Mouse (Mus musculus) brown adipose tissue, adult 24 weeks (tissue): Measurements from ENCODE around the gene Ubtd2. TPM values are rescaled to one million over a fixed set of nuclear protein-coding genes. Genes with fewer than 3 reads are reported as not detected.

Source experiments
- H3K27ac ChIP-seq: fragments of 200-500 bp; replicated peaks from 2 replicates; pipeline ENCODE4 v1.5.1; 2012; ENCODE audit warnings: low read depth, mild to moderate bottlenecking, low read length
- H3K4me1 ChIP-seq: fragments of 200-500 bp; 2 replicates; pipeline ENCODE4 v1.6.1; 2012; ENCODE audit warnings: low read length, mixed read lengths; ENCODE audit not compliant: control insufficient read depth, insufficient read depth, insufficient read length
- H3K4me3 ChIP-seq: fragments of 200-500 bp; 2 replicates; pipeline ENCODE4 v1.5.1; 2012; ENCODE audit warnings: low read depth, mild to moderate bottlenecking, low read length, moderate library complexity; ENCODE audit not compliant: insufficient read depth
- polyA plus RNA-seq: library from polyadenylated mRNA; stranded (reverse); fragments of >200 nt; gene quantifications from 2 replicates; pipeline ENCODE4 v1.2.4, GENCODE M21; 2012; ENCODE audit not compliant: missing spikeins, insufficient read depth, insufficient read length

Ubtd2 gene
- polyA plus RNA-seq, 1 experiment: 2.7 TPM

DNA sequence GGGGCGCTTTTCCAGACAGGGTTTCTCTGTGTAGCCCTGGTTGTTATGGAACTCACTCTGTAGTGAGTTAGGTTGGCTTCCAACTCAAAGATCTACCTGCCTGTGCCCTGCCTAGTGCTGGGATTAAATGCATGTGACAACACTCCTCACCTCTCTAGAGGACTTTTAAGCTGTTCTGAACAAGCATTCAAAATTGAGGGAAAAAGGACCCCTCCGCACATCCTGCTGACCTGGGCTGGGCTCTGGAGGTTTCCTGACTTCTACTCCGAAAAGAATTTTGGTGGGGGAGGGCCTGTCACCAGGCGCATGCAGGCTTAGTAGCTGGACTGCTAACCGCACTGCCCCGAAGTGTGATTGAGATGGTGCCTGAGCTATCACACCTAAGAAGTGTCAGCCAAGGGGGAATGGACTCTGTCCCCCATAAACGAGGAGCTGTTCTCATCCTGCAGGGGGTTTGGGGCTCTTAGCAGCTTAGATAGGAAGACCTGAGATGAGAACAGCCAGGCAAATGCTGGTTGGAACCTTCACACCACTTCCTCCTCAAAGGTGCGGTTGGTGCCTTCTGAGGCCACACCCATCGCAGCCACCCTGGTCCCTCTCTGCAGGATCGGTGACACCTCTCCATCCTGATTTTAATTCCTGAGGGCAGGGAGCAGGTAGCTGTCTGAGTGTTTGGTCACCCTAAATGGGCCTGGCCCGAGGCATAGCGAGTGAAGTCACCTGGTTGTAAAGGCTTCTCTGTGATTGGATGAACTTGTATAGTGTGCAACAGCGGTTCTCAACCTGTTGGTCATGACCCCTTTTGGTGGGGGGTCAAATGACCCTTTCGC is 98.4 kb downstream of the Ubtd2 start:
- Histone ChIP-seq H3K27ac (peak overlapping the region; percentile 91), H3K4me1 (peaks cover 63% of the 10 kb centered on the region), H3K4me3 (no peak overlapping the region)

DNA sequence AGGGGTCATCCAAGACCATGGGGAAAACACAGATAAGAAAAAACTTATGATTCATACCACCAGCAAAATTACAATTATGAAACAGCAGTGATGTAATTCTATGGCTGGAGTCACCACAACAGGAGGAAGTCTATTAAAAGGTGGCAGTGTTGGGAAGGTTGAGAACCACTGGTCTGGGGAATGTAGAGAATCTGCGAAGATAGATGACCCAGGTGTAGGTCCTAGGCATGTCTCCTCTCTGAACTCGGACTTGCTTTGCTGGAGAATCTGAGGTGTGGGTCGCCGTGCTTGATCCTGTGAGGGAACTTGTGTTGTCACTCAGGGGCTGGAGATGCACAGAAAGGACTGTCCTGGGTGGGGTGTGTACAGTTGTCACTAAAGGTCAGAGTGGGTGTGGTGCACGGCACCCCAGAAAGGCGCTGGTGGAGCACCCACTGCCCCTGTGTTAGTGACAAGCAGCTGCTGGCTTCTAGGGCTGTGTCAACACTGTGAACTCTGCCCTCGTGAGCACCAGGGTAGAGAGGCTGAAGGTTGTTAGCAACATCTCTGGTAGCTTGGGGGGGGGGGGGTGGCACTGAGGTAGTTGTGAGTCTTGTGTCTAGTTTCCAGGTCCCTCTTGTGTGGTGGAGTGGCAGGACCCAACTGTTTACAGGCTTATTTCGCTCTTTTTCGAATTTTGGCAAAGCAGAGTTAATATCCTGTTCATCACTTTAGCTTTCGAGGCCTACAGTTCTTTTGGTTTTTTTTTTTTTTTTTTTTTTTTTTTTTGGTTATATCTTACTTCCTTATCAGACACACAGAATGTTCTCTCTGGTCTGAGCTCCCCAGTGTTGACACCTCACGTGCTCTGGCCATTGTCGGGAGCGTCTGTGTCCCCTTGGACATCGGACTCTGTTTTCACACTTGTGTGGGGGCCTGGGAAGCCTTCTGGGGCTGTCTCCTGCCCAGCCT is 99.2 kb downstream of the Ubtd2 start:
- H3K27ac ChIP-seq: peak overlapping the region; percentile 91

DNA sequence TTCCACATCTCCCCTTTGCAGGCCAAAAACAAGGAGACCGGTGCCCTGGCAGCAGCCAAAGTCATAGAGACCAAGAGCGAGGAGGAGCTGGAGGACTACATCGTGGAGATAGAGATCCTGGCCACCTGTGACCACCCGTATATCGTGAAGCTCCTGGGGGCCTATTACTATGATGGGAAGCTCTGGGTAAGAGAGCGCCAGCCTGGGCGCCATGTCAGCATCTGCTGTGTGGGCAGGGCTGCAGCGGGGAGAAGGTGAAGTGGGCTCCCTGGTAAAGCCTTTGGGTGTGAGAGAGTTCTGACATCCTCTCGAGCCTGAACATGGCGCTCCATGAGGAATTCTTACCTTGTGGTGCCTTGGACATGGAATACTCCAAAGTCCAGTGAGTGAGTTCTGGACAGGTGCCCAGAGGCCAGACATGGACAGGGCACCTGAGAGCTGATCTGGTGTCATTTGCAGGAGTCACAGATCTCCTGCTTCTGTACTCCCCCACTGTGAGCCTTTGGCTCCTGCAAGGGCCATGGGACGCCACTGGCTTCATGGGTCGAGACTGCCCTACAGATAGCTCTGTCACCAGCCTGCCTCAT is 100.0 kb downstream of the Ubtd2 start:
- Histone ChIP-seq H3K4me1 (peaks cover 65% of the 10 kb centered on the region), H3K27ac (peak overlapping the region; percentile 91), H3K4me3 (no peak overlapping the region)

More for the DNA sequence above, 99.2 kb downstream of the Ubtd2 start:
- H3K4me1 ChIP-seq: peaks cover 62% of the 10 kb centered on the region
- H3K4me3 ChIP-seq: 0 out of 2 replicates have a peak overlapping the region, but pooled peaks have one; percentile 5

DNA sequence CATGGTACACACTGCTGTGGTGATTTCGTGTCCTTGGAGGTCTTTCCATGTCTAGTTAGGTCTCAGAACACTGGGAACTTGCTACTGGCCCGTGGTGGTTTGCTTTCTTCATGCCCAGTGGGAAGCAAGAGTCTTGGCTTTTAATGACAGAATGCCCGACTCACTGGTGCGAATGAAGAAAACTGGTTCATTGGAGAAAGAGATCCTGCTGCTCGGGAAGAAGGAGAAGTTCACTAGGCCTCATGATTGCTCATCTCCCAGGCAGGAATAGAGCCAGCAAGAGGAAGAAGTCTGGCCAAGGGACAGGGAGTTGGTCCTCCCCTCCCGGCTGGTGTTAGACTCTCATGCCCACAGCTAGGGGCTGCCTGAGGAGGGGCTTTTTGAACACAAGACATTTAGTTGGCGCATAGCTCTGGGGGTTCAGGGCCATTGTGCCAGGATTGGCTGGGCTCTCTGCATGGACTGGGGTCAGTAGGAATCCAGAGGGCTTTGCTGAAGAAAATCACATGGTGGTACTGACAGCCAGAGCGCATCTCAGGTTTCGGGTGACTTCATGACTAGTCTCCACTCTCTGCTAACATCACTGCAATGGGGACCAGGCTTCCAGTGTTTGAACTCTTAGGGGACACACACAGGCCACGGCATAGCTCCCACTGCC is 101.3 kb downstream of the Ubtd2 start:
- H3K4me1 ChIP-seq: peaks cover 61% of the 10 kb centered on the region
- no peak overlapping the region for H3K27ac ChIP-seq
- no peak overlapping the region for H3K4me3 ChIP-seq

DNA sequence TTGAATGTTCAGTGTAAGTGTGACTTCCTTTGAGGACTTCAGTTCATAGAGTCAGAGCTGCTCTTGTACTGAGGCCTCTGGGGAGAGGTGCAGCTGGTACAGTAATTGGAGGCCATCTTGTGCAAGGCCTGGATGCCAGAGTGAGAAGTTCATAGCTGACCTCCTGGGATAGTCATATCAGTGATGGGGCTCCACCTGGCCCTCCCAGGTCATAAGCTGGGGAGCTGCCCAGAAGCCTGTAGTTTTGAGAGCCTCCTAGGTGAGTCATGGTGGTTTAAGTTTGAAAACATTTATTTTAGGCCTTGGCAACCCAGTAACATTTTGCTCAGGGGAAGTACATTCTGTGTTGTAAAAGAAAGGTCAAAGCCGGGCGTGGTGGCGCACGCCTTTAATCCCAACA is 102.9 kb downstream of the Ubtd2 start:
- H3K4me3 ChIP-seq: no peak overlapping the region
- H3K27ac ChIP-seq: no peak overlapping the region
- H3K4me1 ChIP-seq: peaks cover 59% of the 10 kb centered on the region

DNA sequence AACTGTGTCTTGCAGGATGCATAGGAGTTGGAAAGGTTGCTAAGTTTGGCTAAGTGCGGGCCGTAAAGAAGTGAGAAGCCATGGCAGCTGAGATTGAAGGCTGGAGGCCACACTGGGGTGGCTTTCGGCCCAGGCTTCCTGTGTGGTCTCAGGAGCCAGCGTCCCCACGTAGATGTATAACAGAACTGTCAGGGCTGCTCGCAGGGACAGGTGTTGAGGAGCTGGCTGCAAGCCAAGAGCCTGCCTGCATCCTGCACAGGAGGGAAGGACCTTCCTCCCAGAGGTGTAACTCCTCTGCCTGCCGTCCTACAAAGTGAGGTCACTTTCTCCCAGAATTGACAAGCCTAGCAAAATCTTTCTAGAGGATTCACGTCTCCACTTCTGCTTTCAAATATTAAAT is 103.5 kb downstream of the Ubtd2 start:
- Histone ChIP-seq H3K4me1 (peaks cover 59% of the 10 kb centered on the region), H3K4me3 (no peak overlapping the region), H3K27ac (peak overlapping the region; percentile 6)

DNA sequence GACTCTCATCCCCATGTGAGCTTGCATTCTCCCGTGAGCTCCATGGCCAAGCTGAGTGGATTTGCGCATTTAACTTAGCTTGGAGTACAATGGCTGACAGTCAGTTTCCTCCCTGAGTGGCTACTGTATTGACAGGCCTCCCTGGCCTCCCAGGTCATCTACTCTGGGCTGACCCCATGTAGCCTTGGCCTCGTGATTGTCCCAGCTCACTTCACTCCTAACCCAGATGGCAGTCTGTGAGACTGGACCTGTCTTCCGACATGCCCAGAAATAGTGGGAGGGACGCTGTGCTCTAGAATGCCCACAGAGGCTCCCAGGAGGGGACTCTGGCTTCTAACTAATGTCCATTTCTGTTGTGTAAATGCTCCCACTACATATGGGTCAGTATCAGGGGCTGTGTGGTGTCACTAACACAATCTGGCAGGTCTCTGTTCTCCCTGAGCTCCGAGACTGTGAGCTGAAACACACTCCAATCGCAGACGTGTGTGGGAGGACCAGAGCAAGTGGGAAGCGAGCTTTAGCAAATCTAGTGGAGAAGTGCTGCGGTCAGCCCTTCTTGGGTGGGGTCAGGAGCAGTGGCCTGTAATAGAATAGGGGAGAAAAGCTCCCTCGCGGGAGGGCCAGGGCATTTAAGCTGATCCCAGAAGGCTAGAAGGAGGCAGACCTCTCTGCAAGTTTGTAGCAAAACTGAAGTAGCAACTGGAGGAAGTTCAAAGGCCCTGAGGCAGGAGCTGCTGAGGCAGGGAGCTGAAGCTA is 105.0 kb downstream of the Ubtd2 start:
- no peak overlapping the region for H3K4me3 ChIP-seq

DNA sequence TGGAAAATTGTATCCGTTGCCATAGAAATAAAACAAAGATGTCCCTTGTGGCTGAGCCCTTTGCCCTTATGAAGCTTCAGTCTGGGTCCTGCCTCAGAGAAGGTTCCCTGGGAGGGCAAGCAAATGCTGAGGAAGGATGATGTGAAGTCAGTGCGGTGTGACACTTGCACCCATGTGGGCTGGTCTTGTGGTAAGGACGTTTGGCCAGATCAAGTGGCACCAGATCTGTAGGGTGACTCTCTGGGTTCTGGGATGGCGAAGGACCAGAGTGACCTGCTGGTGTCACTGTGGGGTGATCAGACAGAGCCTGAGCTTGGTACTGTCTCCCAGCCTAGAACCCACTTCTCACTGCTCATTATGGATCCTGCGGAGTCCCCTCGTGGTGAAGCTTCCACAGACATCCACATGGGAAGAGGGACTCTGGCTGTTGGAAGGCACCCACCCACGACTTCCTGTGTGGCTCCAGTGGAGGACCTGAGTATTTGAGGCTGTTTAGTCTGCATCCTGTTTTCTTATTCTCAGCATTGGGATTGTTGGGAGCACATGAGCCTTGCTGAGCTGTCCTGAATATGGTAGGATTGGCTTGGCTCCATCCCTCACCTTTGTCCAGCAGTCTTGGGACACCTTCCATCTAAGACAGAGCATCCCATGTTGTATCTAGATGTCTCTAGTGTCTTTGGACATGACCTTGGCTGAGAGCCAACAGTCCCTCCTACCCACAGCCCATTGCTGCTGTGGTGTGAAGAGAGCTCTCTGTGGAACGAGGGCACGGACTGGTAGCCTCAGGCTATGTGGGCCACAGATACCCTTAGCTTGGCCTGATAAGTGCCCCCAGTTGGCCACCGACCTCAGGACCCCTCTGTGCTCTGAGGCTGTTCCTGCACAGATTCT is 106.5 kb downstream of the Ubtd2 start:
- H3K27ac ChIP-seq: peak overlapping the region; percentile 83
- peaks cover 65% of the 10 kb centered on the region for H3K4me1 ChIP-seq
- H3K4me3 ChIP-seq: no peak overlapping the region

More for the DNA sequence above, 105.0 kb downstream of the Ubtd2 start:
- Histone ChIP-seq H3K27ac (peak overlapping the region; percentile 37), H3K4me1 (peaks cover 60% of the 10 kb centered on the region)

DNA sequence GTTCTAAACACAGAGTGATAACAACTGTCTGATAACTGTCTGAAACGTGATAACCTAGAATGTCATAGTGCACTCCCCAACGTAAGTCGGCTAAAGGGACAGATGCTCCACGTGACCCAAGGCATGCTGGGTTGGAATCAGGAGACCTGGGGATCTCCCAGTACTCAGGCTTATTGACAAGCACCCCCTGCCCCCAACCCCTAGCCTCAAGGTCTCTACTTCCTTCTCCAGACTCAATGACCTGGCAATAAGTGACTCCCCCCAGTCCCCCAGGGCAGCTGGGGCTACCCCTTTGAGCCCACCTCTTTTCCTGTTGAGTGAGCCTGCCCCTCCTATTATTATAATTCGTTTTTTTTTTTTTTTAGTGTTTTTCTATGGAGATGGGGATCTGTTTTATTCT is 107.5 kb downstream of the Ubtd2 start:
- H3K27ac ChIP-seq: 0 out of 2 replicates have a peak overlapping the region, but pooled peaks have one; percentile 24

DNA sequence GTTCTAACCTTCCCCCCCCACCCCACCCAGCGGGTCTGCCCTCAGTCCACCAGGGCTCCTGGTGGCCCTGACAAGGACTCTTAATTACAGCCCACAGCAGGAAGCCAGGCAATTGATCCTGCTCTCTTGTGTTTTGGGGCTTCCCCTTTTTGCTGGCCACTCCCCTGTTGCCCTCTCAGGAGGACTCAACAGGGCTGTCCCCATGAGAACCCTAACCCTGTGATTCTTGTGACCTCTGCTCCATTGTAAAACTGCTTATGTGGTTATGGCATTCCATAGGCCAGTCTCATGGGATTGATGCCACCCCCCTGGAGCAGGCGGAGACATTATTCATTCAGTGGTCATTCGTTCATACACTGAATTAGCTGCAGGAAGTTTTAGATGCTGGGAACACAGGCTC is 108.5 kb downstream of the Ubtd2 start:
- no peak overlapping the region for H3K4me3 ChIP-seq
- H3K4me1 ChIP-seq: peaks cover 73% of the 10 kb centered on the region
- peak overlapping the region; percentile 61; the same call in 1 of the 2 replicates for H3K27ac ChIP-seq

More for the DNA sequence above, 107.5 kb downstream of the Ubtd2 start:
- H3K4me1 ChIP-seq: peaks cover 72% of the 10 kb centered on the region
- no peak overlapping the region for H3K4me3 ChIP-seq

DNA sequence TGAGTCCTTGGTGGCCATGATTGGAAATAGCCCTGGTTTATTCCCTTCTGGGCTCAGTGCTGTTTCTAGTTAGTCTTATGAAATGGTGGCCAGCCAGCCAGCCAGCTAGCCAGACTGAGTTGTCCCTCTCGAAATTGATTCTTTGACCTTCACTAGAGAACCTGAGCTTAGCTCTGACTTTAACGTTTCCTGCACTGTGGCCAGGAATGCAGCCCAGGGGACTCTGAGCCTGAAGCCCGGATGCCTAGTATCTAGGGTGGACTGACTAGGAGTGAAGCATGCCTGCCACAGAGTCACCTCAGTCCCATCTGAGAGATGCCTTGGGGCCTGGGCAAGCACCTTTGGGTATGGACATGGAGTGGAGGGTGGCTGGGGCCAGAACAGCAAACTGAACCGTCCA is 109.5 kb downstream of the Ubtd2 start:
- Histone ChIP-seq H3K27ac (peak overlapping the region; percentile 61), H3K4me1 (peaks cover 79% of the 10 kb centered on the region), H3K4me3 (no peak overlapping the region)

DNA sequence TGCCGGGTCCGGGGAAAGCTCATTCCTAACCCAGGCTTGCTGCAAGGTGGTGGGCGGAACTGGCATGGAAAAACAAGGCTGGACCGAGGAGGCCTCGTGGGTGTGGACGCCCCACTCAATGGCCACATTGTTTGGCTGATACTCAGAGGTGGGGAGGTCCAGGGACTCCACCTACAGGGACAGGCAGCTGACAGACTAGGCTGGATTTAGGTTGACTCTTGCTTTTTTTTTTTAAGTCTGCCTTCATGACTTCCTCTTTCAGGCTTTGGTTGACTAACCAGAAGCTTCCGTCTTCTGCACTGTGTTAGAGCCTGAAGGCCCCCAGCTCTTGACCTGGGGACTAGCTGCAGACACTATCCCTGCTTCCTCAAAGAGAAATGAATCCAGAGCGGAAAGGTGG is 109.9 kb downstream of the Ubtd2 start:
- Histone ChIP-seq H3K4me3 (no peak overlapping the region), H3K27ac (peak overlapping the region; percentile 61), H3K4me1 (peaks cover 75% of the 10 kb centered on the region)

DNA sequence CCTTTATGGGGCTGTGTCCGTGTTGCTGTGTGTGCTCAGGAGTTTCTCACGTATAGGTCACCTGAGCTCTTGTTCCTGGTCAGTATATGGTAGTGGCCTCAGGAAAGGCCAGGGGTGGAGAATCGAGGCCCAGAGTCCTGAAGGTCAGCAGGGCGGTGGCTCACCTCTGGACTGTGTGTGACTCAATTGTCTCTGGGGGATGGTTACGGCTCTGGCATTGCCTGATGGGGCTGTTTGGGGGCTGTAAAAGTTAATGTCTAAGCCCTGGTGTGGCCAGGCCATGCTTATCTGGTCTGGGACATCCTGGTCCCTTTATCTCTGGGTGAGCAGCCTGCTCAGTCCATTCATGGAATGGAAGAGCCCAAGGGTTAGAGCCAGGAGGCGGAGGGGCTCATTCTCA is 111.0 kb downstream of the Ubtd2 start:
- H3K4me1 ChIP-seq: peaks cover 70% of the 10 kb centered on the region
- no peak overlapping the region for H3K27ac ChIP-seq
- H3K4me3 ChIP-seq: no peak overlapping the region
